Mouse (Mus musculus) heart, adult 2 months (tissue): ENCODE measurements around the gene Hsd17b14.

Experiments
- CTCF ChIP-seq: fragments of 200-600 bp; IDR thresholded peaks from 2 replicates; pipeline ENCODE4 v1.8.1; 2022; ENCODE audit warnings: antibody characterized with exemption, mild to moderate bottlenecking, moderate library complexity
- POLR2A ChIP-seq: fragments of 200-500 bp; IDR thresholded peaks from 2 replicates; pipeline ENCODE4 v1.6.1; 2011; ENCODE audit warnings: mild to moderate bottlenecking, low read depth, low read length, control low read depth; ENCODE audit not compliant: insufficient read depth

GRCm38 (mm10) chr7:45523678-45524170, 31.0 kb upstream of the Hsd17b14 start:
- no peak for TF ChIP-seq POLR2A
- TF ChIP-seq CTCF, result no peak
